Mouse (Mus musculus) megakaryocyte, adult 5-6 weeks (primary cell): ENCODE measurements around the gene Hivep2. TPM values are rescaled to one million over a fixed set of nuclear protein-coding genes. Genes with fewer than 3 reads are reported as not detected.

Source experiments
- ATAC-seq: 2 replicates; pipeline ENCODE4 v1.8.0; 2016; ENCODE audit warnings: mild to moderate bottlenecking, inconsistent platforms; ENCODE audit not compliant: poor library complexity, severe bottlenecking
- total RNA-seq, 2 experiments: library from RNA; stranded (forward) in 1 of 2; stranded (reverse) in 1 of 2; fragments of 153-499, 151-499 nt in 1 of 2; fragments of 221-1000, 200-1000 nt in 1 of 2; gene quantifications; 2 replicates each; pipeline versions ENCODE4 v1.2.3 to v1.2.4; 2015 to 2017

Gene Hivep2
- total RNA-seq, 2 experiments from 2014 or later = 2.0 to 5.2 TPM

DNA sequence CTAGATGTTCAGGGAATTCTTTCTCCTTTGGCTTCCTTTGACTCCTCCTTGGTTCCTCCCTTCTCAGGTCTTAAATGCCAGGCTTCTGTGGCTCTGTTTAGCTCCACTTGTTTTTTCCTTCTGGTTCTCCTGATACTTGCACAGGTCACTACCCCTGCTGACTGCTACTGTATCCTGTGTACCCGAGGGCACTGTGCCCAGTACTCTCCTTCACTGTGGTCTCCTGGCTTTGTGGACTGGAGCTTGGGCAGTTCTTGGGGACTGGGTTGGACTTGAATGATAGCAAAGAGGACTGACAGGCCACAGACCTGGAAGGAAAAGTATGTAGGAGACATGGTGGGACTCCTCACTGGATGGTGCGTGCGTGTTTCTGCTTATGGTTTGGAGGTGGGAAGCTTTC, 106.6 kb downstream of the Hivep2 start:
- ATAC-seq = no peak

DNA sequence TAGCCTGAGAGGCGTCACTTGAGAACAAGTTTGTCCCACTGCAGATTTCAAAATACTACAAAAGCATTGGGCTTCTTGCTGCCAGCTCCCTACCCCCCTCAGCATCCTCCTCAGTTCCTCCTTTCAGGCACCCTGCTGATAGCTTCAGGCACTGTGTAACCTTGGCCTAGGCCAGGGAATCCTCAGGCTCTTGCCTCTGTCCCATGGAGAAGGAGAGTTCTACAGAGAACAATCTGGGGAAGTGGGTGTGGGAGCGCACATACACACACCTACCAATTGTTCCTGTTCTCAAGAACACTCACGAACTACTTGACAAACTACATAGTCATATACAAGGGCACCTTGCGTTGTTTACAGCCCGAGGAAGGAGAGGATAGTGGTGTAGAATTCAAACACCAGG, 109.9 kb downstream of the Hivep2 start:
- ATAC-seq = no peak

DNA sequence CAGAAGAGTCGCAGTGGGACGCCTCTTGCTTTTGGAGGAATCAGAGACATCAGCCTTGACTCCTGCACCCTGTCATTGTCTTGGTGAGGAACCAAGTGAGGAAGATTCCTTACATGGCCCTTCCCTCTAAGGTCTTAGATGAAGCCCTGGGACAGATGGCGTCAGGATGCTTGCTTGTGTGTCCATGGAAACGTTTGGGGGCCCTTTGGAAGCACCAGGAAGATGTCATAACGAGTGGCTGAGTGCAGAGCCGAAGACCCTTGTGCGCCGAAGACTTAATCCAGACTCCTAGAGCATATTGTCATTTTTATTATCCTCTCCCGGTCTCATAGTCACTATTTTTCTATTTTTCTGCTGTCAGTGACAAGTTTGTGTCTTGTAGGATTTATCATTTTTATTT, 111.0 kb downstream of the Hivep2 start:
- ATAC-seq = no peak

- no peak for ATAC-seq
These were observed 115.0 kb downstream of the Hivep2 start for GRCm38 (mm10) chr10:14080830-14081229.

- no peak for ATAC-seq
These were observed 115.9 kb downstream of the Hivep2 start for GRCm38 (mm10) chr10:14081824-14082223.

DNA sequence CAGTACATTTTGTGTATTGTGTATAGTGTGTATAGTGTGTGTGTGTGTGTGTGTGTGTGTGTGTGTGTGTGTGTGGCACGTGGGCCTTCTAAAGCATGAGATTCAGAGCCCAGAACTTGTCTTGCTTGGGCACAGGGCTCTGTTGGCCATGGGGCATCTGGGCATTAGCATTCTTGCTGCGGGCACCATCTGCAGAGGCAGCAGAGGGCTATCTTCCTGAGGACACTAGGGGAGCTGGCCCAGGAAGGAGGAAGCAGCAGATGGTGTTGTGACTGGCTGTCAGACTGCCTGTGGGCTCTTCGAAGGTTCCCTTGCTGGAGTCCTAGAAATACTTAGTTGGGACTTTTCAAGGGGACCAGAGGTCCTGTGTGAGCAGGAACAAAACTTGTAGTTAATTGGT, 116.4 kb downstream of the Hivep2 start:
- no peak for ATAC-seq

DNA sequence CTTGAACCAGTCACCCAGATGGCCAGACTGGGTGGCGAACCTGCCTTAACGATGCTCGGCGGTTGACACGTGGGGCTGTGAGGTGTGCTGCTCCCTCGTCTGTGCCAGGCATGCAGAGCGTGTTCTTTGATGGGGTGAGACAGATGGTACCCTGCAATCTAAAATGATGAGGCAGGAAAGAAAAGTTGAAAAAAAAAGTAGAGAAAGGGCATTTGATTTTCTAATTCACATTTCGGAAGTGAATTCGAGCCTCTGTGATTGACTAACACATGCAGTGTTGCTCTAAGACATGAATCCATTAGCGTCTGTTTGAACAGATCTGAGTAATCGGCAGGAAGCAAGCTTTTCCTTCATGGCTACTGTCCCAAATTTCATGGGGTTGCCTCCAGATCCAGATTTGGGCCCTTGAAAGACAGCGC, 119.4 kb downstream of the Hivep2 start:
- no peak for ATAC-seq

DNA sequence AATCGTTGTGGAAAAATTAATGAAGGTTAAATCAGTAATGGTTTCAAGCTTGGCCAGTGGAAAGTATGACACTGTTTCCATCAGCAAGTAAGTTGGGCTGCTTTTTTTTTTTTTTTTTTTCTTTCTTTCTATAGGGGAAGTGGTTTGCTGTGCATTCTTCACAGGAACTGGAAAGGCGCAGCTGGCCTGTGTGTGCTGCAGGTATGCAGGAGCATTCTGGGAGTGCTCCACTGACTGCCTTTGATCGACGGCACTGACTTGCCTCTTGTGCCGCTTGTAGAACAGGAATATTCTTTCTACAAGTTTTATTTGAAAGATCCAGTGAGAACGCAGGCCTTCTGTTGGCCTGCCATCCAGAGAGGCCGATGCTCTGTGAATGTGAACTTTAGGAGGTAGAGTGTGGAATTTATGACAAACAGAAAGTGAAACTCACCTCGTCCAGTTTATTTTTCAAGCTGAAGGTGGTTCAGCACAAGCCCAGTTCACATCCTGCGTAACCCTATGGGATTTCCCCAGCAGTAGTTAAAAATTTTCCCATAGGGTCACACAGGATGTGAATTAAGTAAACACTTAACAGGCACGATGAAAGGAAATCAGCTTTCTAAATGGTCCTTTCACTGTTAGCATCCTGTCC, 120.1 kb downstream of the Hivep2 start:
- peak; percentile 74 for ATAC-seq

- ATAC-seq = no peak
These were observed 121.4 kb downstream of the Hivep2 start for GRCm38 (mm10) chr10:14087316-14087715.

- ATAC-seq = no peak
These were observed 123.6 kb downstream of the Hivep2 start for GRCm38 (mm10) chr10:14089488-14089887.

- ATAC-seq = no peak
These were observed 128.2 kb downstream of the Hivep2 start for GRCm38 (mm10) chr10:14094033-14094432.

DNA sequence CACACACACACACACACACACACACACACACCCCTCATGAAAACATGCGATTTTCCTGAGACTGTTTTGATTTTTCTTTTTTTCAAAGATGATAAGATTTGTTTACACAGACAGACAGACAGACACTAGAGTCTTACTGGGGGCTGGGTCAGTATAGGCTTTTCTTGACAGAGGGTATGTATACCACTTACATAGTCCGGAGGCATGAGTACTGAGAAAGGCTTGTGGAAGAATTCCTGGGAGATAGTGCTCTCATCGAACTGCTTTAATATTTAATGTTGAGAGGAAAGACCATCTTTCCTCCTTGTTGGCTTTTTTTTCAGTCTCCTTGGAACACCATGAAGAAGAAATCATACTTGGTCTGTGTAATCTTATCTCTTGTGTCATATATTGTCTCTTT, 130.2 kb downstream of the Hivep2 start:
- no peak for ATAC-seq

DNA sequence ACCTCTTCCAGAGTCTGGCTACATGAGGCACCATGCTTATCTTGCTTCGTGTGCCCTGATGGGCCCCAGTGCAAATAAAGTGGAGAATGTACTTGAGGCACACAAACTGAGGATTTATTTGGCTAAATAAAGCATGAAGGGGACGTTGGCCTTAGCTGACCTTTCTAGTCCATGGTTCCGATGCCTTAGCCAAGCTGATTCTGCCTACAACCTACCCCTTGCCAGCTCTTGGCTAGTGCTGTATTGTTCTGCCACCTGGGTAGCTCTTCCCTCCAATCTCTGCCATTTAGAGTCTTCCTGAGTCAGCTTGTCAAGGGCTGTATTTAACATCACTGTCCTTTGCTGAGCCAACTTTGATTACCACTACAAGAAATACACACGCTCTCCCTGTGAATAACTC, 133.3 kb downstream of the Hivep2 start:
- ATAC-seq = no peak

GRCm38 (mm10) chr10:14100041-14100440, 134.2 kb downstream of the Hivep2 start:
- ATAC-seq = no peak

DNA sequence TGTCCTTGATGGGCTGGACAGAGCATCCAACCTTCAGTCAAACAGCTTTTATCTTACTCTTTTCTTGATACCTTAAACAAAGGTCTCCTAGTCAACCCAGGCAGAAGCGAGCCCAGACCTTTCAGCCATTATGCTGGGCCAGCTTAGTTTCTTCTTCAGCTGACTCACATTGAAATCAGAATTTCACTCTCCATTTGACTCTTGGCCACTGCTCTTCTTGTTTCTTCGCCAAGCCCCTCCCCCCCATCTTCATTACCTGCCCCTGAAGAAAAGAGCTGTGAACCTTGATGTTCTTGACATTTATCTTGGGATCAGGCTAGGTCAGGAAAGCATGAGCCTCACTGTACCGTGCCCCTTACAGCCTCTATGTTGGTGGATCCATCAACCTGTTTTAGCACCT, 135.0 kb downstream of the Hivep2 start:
- ATAC-seq = no peak

DNA sequence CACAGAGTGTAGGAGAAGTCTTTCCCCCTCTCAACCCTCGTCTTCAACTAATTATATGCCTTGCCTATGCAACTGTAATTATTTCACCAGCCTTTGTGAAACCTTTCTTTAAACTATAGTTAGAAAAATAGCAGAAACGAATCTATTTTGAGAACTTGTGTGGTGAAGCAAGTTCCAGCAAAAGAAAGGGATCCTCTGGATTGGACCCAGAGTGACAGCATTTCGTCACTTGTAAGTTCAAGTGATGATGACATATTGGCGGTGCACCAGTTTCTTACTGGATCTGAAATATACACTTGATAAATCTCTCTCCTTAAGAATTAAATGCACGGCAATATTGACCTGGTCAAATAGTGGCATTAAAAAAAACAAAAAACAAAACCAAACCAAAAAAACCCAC, 136.1 kb downstream of the Hivep2 start:
- peak; percentile 87 for ATAC-seq

DNA sequence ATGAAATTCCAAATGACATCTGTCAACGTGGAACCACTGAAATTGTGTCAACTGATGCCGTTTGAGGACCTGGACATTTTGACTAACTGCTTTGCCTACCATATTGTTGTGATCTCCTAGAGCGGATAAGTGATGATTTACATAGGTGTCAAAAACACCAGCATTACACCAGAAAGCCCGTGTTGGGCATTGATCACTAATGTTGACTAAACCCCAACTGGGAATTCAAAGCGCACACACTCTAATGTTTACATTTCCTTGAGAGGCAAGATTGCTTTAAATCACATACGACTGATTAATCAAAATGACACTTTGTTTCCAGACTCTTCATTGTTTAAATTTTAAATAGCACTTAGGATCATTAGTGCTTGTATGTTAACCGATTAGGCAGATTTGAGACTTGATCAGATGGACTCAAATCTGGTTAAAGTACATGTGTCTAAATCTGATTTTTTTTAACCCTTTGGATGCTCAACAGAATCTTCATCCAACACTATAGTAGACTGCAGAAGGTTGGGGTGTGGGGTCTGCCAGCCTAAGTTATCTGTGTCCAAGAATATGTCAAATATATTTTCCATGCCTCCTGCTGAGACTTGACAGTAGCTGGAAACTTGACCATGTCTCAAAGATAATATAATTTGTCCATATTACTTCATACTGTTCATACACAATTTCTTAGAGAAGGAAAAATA, 142.3 kb downstream of the Hivep2 start:
- ATAC-seq = no peak

DNA sequence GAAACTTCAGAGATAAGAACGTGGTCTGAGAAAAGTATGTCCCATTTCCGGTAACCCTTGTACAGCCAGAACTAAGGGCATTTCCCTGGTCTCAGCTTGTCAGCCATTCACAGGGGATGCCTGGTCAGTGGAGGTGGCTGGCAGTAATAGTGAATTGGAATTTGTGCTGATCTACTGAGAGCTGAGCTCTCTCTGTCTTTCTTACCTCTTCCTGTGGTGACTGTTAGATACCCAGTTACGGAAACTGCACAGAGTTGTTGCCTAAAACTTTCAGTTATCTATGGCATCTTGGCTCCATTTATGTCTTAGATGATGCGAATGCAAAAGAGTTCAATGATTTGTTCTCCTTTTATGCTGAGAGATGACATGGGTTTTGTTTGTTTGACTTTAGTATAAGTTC, 150.0 kb downstream of the Hivep2 start:
- ATAC-seq = no peak

DNA sequence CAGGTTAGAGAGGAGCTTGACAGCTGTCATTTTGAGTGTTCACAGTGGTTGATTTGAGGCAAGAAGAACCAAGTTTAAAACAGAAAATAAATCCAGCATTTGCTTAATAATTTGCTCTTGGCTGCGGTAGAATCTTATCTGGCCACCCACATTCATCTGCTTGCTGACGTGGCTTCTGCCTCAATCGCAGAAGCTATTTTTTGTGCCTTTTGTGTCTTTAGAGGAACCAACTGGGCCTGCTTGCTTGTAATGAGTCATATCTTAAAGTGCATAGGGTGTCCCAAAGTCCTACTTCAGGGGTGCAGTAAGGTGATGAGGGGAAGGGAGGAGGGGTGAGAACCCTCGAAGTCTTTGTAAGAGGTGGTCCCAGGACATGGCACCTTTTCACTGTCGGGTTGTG, 151.1 kb downstream of the Hivep2 start:
- no peak for ATAC-seq

DNA sequence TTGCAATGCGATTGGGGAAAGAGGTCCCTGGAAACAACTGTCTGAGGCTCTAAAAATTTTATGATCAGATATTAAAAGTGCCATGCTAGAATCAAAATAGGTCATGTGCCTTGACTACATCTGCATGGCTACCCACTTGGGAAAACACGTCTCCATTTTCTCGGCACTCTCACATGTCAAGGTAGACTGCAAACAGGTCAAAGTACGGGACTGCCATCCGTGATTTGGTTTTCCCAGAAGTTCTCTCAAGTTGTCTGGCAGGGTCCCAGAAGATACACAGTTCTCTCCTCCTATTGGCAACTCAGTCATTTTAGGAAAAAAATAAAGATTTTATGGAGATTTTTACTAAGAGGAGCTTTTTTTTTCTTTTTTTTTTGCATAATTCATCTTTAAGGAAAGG, 153.3 kb downstream of the Hivep2 start:
- ATAC-seq = no peak

DNA sequence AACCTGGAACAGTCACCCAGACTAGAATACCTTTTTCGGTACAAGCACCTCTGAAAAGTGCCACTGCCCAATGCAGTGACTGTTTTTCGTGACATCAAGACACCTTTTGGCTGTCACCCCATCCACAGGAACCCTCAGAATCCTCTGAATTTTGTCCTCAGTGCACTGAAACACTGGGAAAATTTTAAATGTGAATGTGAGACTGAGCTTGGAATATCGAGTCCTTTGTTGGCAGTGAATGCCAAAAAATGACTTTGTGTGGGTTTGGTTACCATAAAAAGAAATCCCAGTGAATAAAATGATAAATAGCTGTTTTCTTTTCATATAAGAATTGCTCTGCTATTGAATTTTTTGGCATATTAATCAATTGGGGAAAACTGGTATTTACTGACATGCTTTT, 154.6 kb downstream of the Hivep2 start:
- no peak for ATAC-seq

- ATAC-seq = no peak
These were observed 162.0 kb downstream of the Hivep2 start for GRCm38 (mm10) chr10:14127826-14128225.

GRCm38 (mm10) chr10:14130270-14130669, 164.4 kb downstream of the Hivep2 start:
- peak; percentile 16; the same call in 1 of the 2 replicates for ATAC-seq
